Mouse (Mus musculus) testis, adult 2 months (tissue): ENCODE measurements around the gene Bfar. TPM values are rescaled to one million over a fixed set of nuclear protein-coding genes. Genes with fewer than 3 reads are reported as not detected.
"Not testable (repeated sequence)": the region's sequence is repeated elsewhere in the genome, so short reads cannot be mapped to it uniquely, and the experiment has no call there.

Experiments
- H3K27ac ChIP-seq: fragments of 200-500 bp; 2 replicates; pipeline ENCODE4 v1.5.1; 2012; ENCODE audit warnings: low read depth, low read length; ENCODE audit not compliant: control insufficient read depth, insufficient read depth
- H3K27me3 ChIP-seq: fragments of 200-500 bp; 2 replicates; pipeline ENCODE4 v1.6.1; 2012; ENCODE audit warnings: mild to moderate bottlenecking, low read length, moderate library complexity; ENCODE audit not compliant: control insufficient read depth, insufficient read depth
- H3K36me3 ChIP-seq: fragments of 200-500 bp; 2 replicates; pipeline ENCODE4 v1.6.1; 2012; ENCODE audit warnings: mild to moderate bottlenecking, low read length; ENCODE audit not compliant: control insufficient read depth, insufficient read depth
- H3K4me1 ChIP-seq: fragments of 200-500 bp; 2 replicates; pipeline ENCODE4 v1.6.1; 2012; ENCODE audit warnings: low read length; ENCODE audit not compliant: control insufficient read depth, insufficient read depth
- H3K4me3 ChIP-seq: fragments of 200-500 bp; 2 replicates; pipeline ENCODE4 v1.5.1; 2012; ENCODE audit warnings: low read depth, mild to moderate bottlenecking, low read length, moderate library complexity, mixed read lengths; ENCODE audit not compliant: control insufficient read depth
- CTCF ChIP-seq: fragments of 200-500 bp; IDR thresholded peaks from 2 replicates; pipeline ENCODE4 v1.5.1; 2012; ENCODE audit warnings: low read depth, mild to moderate bottlenecking, inconsistent platforms, low read length, moderate library complexity; ENCODE audit not compliant: control insufficient read depth, insufficient read depth, insufficient replicate concordance
- POLR2A ChIP-seq: fragments of 200-500 bp; IDR thresholded peaks from 2 replicates; pipeline ENCODE4 v1.6.1; 2012; ENCODE audit warnings: low read depth, mild to moderate bottlenecking, inconsistent platforms, low read length, moderate library complexity; ENCODE audit not compliant: control insufficient read depth
- polyA plus RNA-seq: library from polyadenylated mRNA; depleted of rRNA; stranded (reverse); fragments of >200 nt; gene quantifications from 2 replicates; pipeline ENCODE4 v1.2.3, GENCODE M21; 2012

Gene Bfar
- polyA plus RNA-seq, 1 experiment, result 13.0 TPM

DNA sequence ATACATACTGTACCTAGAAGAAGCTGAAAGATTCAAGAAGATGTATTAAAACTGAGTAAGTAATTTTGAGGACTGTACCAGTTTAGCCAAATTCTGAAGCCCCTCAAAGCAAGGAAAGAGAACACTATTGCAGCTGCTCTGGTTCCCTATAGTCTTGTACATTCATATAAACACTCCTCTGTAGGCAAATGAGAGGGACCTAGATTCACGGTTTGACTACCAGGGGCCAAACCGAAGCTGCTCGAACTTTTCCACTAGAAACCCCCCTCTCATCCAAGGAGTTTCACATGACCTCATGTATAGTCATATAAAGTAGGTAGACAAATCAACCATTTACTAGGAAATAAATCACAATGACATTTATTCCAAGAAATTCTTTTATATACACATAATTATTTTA, 12.8 kb upstream of the Bfar start:
- H3K36me3 ChIP-seq, result no peaks in the 10 kb centered on the region; the same call in 1 of the 2 replicates
- TF ChIP-seq CTCF, result no peak
- TF ChIP-seq POLR2A, result no peak
- H3K4me1 ChIP-seq, result no peaks in the 10 kb centered on the region
- no peak overlapping the region for H3K4me3 ChIP-seq
- H3K27ac ChIP-seq, result no peak overlapping the region
- no peaks in the 10 kb centered on the region for H3K27me3 ChIP-seq

DNA sequence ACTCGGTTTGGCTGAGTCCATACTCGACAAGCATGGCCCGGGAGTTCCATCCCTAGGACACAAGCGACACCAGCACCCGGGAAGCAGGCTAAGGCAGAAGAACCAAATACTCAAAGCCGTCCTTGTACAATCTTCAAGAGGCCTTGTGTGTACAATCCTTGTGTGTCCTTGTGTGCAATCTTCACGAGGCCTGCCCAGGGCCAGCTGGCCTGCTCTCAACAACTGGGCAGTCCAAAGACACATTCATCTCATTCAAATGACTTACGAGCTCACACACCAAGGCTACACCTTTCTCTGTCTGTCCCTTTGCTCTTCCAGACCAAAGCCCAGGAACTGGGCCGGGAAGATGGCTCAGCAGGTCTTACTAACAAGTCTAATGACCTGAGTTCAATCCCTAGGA, 10.9 kb upstream of the Bfar start:
- Histone ChIP-seq H3K4me3 (no peak overlapping the region), H3K4me1 (no peaks in the 10 kb centered on the region), H3K27ac (no peak overlapping the region), H3K36me3 (no peaks in the 10 kb centered on the region), H3K27me3 (no peaks in the 10 kb centered on the region)
- TF ChIP-seq CTCF, result no peak
- TF ChIP-seq POLR2A, result no peak

DNA sequence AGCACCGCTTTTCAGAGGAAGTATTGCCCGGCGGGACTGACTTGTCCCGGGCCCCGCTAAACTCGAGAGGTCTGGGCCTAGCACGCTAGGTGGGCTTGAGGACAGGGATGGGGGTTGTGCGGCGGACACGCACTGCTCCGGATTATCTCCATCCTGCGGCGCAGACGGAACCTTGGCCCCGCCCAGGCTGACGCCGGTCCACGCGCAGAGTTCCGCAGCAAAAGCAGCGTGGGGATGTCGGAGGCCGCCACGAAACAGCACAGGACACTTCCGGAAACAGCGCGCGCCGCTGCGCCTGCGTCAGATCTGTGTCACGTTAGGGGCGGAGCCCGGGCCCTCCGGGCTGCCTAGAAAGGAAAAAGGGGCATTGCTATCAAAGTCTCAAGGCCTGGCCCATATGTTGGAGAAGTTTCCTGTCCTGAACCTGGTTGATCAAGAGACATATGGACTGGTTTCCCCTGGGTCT, 3.7 kb upstream of the Bfar start, which contains the start of gene Parn:
Gene Parn (minus strand): TSS at position 293 of the 466 bp plus-strand sequence.
- H3K27me3 ChIP-seq, result no peaks in the 10 kb centered on the region
- peak within 1 kb of the TSS; percentile 75 for H3K27ac ChIP-seq

DNA sequence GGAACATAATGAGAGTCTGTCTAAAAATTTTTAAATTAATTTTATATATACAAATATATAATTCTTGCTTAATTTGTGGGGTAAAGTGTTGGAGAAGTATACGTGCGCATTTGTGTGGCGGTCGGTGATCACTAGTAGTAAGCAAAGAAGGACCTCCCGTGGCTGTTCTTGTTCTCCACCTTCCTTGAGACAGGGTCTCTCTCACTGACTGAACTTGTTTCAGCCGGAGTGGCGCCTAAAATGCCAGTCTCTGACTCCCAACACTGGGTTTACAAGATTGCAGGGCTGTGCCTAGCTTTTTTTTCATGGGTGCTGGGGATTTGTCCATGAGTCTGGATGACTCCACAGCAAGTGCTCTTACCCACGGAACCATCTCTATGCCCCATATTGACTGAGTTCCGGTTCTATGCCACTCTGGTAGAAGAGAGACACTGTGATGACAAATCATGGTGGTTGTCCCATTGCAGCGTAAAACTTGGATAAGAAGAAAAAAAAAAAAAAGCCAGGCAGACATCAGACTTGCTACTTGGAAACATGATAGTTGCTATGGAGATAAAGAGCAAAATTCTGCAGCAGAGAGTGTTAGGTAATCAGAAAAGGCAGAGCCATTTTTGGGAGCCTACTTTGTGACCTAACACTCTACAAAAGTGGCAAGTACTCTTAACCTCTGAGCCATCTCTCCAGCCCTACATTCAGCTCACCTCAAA, 3.1 kb upstream of the Bfar start:
- Histone ChIP-seq H3K4me1 (peaks cover 10% of the 10 kb centered on the region), H3K27ac (no peak overlapping the region; the same call in 1 of the 2 replicates), H3K27me3 (no peaks in the 10 kb centered on the region), H3K4me3 (peak overlapping the region; percentile 95), H3K36me3 (no peaks in the 10 kb centered on the region)
- TF ChIP-seq POLR2A (no peak), CTCF (no peak)

More for the DNA sequence above, 3.7 kb upstream of the Bfar start, which contains the start of gene Parn:
- Histone ChIP-seq H3K36me3 (no peaks in the 10 kb centered on the region), H3K4me1 (peaks cover 10% of the 10 kb centered on the region), H3K4me3 (peak within 1 kb of the TSS; percentile 95)
- TF ChIP-seq CTCF (0 out of 2 replicates have a peak, but pooled peaks have one; percentile 3), POLR2A (peak; percentile 56; the same call in 1 of the 2 replicates)

DNA sequence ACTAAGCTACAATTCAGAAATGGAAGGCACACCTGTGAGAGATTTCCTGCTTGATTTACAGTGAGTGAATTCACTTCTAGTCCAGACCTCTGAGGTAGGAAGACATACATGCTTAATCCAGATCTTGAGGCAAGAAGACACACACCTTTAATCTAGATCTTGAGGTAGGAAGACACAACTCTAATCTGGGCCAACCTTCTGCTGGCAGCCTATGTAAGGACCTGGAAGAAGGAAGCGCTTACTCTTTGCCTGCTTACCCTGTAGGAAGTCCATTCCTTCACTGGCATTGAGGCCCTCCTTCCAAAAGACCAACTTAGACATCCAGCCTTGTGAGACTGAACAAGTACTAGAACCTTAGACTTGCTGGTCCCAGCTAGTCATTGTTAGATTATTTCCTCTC, 2.4 kb upstream of the Bfar start:
- Histone ChIP-seq H3K4me3 (no peak overlapping the region), H3K27ac (no peak overlapping the region), H3K4me1 (peaks cover 10% of the 10 kb centered on the region), H3K36me3 (no peaks in the 10 kb centered on the region), H3K27me3 (no peaks in the 10 kb centered on the region)
- no peak for TF ChIP-seq CTCF
- TF ChIP-seq POLR2A, result no peak

DNA sequence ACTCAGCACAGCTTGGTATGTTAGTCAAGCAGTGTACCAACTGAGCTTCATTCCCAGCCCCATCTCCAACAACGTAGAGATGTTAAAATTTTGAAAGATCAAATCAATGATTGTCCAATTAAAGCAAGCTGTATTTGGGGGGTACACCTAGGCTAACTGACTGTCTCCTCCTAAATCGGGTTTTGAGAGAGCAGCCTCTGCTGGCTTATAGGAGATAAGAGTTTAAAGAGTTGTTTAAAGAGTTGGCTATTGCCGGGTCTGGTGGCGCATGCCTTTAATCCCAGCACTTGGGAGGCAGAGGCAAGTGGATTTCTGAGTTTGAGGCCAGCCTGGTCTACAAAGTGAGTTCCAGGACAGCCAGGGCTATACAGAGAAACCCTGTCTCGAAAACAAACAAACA, 762 bp upstream of the Bfar start:
- H3K4me3 ChIP-seq, result peak overlapping the region; percentile 10; the same call in 1 of the 2 replicates
- not testable (repeated sequence) for H3K4me1 ChIP-seq, H3K36me3 ChIP-seq, H3K27ac ChIP-seq, H3K27me3 ChIP-seq

DNA sequence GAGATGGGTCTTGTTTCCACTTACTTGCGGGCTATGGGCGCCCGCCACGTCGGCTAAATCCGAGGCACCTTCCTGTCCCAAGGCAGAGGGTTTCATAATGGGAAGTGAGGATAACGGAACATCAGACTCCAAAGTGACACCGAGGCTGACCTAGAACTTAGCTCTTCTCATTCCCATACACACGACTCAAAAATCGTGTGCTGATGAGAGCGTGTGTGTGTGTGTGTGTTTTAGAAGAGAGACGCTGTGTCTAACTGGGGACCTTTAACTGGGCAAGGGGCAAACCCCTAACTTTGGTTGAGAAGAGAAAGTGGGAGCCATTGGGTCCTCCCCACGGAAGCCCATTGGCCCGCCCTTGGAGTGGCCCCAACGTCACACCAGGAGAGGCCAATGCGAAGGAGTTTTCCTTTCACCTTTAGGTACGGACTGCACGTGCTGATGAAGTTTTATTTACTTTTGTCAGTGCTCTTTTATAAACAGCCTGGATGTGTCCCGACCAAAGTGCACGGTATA, 784 bp downstream of the Bfar start:
- Histone ChIP-seq H3K27ac (peak overlapping the region; percentile 90), H3K4me3 (peak overlapping the region; percentile 98), H3K4me1 (peaks cover 7% of the 10 kb centered on the region), H3K27me3 (no peaks in the 10 kb centered on the region), H3K36me3 (0 out of 2 replicates have a peak, but pooled peaks cover 2% of the 10 kb centered on the region)
- TF ChIP-seq POLR2A, result 0 out of 2 replicates have a peak, but pooled peaks have one; percentile 24
- no peak for TF ChIP-seq CTCF
